Mouse (Mus musculus) liver, embryonic 11.5 days (tissue): ENCODE measurements around the gene Trem3. TPM values are rescaled to one million over a fixed set of nuclear protein-coding genes. Genes with fewer than 3 reads are reported as not detected.
A peak's percentile ranks its signal among the peaks of the same experiment; 100 is the strongest.

Experiments used
- ATAC-seq: fragments of 200-750 bp; cut with Nextera tagmentation; replicated peaks from 2 replicates; pipeline ENCODE4 v1.8.0; 2017; ENCODE audit warnings: moderate number of reproducible peaks, mild to moderate bottlenecking, moderate TSS enrichment, moderate library complexity; ENCODE audit not compliant: low FRiP score
- DNase-seq: peaks from one replicate; pipeline ENCODE4 v3.0.0-alpha.2; 2017; ENCODE audit warnings: low spot score
- H3K27ac ChIP-seq: fragments of 300-500 bp; sonication (generic); 2 replicates; pipeline ENCODE4 v1.5.1; 2014; ENCODE audit warnings: mild to moderate bottlenecking, low read depth, low read length, control low read depth
- H3K27me3 ChIP-seq: fragments of 300-500 bp; sonication (generic); replicated peaks from 2 replicates; pipeline ENCODE4 v1.6.1; 2014; ENCODE audit warnings: low read length, mixed read lengths; ENCODE audit not compliant: control insufficient read depth, insufficient read depth
- H3K36me3 ChIP-seq: fragments of 300-500 bp; sonication (generic); 2 replicates; pipeline ENCODE4 v1.6.1; 2014; ENCODE audit warnings: mild to moderate bottlenecking, low read length, moderate library complexity, mixed read lengths; ENCODE audit not compliant: control insufficient read depth, insufficient read depth
- H3K4me1 ChIP-seq: fragments of 300-500 bp; sonication (generic); replicated peaks from 2 replicates; pipeline ENCODE4 v1.6.1; 2014; ENCODE audit warnings: low read length, mixed read lengths; ENCODE audit not compliant: control insufficient read depth, insufficient read depth
- H3K4me2 ChIP-seq: fragments of 300-500 bp; sonication (generic); 2 replicates; pipeline ENCODE4 v1.6.1; 2014; ENCODE audit warnings: mild to moderate bottlenecking, control low read depth, moderate library complexity
- H3K4me3 ChIP-seq: fragments of 300-500 bp; sonication (generic); 2 replicates; pipeline ENCODE4 v1.5.1; 2014; ENCODE audit warnings: low read depth, low read length, control low read depth
- H3K9ac ChIP-seq: fragments of 300-500 bp; sonication (generic); 2 replicates; pipeline ENCODE4 v1.6.1; 2014; ENCODE audit warnings: low read depth, low read length, control low read depth
- H3K9me3 ChIP-seq: fragments of 300-500 bp; sonication (generic); 2 replicates; pipeline ENCODE4 v1.6.1; 2016; ENCODE audit warnings: low read length, inconsistent platforms, mixed read lengths; ENCODE audit not compliant: control insufficient read depth
- WGBS: fragments of 180-500 bp; shearing (Covaris S2); extraction: QIAGEN DNeasy Blood & Tissue Kit; methylation state at CpG from one replicate; pipeline ENCODE4 v1.1.7; 2014; 5-methylcytosine and 5-hydroxymethylcytosine counted together
- polyA plus RNA-seq: library from polyadenylated mRNA; unstranded; fragments of >200 nt; fragmentation: Nextera tagmentation; extraction: Ambion mirVana; gene quantifications from 2 replicates; pipeline ENCODE4 v1.2.1, GENCODE M21; 2014

Gene Trem3
- polyA plus RNA-seq, 1 experiment from 2014 or later = 1.9 TPM

DNA sequence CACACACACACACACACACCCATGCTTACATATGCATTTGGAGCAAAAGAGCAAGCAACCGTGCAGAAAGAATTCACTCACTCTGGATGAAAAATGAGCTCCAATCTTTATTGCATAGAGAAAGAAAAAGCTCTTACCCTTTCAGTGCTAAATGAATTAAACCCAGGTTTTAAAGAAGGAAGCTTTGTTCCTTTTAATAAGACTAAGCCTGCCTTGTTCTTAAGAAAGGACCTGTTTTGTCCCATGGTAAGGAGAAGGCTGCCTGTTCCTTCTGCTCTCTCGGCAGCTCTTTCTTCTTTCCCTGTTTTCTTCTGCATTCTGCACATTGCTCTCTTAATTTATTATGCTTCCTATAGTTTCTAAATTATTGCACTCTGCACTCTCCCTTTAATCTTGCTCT lies 18.6 kb downstream of the Trem3 start:
- H3K4me2 ChIP-seq = no peak overlapping the region
- no peaks in the 10 kb centered on the region for H3K36me3 ChIP-seq
- H3K4me1 ChIP-seq = peaks cover 18% of the 10 kb centered on the region; the same call in 1 of the 2 replicates
- H3K4me3 ChIP-seq = no peak overlapping the region
- no peaks in the 10 kb centered on the region for H3K9me3 ChIP-seq
- DNase-seq (no peak), ATAC-seq (no peak)
- H3K27ac ChIP-seq = no peak overlapping the region
- no peak overlapping the region for H3K9ac ChIP-seq
- no peaks in the 10 kb centered on the region for H3K27me3 ChIP-seq
- WGBS = 50% methylated on average over 2 of the region's 2 CpGs

DNA sequence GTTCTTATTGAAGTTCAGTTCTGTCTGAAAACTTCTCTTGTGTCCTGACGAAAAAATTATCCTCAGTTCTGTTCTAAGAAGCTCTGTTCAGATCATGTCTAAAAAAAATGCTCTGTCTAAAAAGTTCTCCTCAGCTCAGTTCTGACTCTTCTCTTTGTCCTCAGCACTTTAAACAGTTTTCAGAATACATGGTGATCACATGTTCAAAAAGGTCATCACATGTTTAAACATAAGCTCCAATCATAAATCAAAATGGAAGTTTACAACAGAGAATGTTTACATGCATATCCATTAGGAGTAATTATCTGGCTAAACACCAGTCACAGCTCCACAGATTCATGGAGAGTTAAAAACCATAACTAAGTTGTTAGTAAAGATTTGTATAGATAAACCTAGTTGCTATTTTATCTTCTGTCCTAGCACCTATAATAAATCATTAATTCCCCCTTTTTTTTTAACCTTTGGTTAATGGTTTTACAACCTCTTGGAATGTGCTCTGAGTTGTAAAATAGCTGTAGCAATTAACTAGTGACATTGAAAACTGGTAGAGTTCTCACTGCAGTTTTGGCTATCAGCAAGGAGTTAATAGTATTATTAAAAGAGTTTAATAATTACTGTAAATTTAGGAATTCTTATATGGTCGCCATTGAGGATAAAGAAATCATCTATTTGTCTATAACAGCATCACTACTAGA lies 19.2 kb downstream of the Trem3 start:
- Histone ChIP-seq H3K36me3 (no peaks in the 10 kb centered on the region), H3K27ac (no peak overlapping the region), H3K9me3 (no peaks in the 10 kb centered on the region), H3K9ac (no peak overlapping the region), H3K4me2 (no peak overlapping the region), H3K4me3 (no peak overlapping the region), H3K4me1 (peaks cover 18% of the 10 kb centered on the region; the same call in 1 of the 2 replicates), H3K27me3 (no peaks in the 10 kb centered on the region)
- no peak for ATAC-seq
- 57% methylated on average over 2 of the region's 2 CpGs for WGBS
- DNase-seq = no peak

DNA sequence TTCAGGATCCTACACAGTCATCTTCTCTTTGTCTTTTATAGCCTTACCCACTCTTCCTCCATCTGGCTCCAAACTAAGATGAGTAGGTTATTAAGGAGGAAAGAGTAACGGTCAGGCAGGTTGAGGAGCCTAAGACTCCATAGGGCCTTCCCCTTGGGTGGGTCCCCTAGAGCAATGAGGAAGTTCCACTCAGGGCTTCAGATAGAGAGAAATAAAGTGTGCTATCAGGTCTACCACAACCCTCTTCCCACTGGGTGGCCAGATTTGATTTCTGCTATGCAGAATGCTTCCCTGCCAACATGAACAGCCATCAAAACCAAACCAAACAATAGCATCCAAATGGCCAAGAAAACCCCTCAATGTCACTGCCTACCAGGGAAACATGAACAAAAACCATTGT lies 20.0 kb downstream of the Trem3 start:
- peak; percentile 48; the same call in 1 of the 2 replicates for ATAC-seq
- no peak overlapping the region for H3K4me3 ChIP-seq
- peaks cover 23% of the 10 kb centered on the region for H3K4me1 ChIP-seq
- H3K4me2 ChIP-seq = no peak overlapping the region
- no peak for DNase-seq
- H3K27ac ChIP-seq = no peak overlapping the region
- no peak overlapping the region for H3K9ac ChIP-seq
- H3K36me3 ChIP-seq = no peaks in the 10 kb centered on the region
- no peaks in the 10 kb centered on the region for H3K27me3 ChIP-seq
- WGBS = 58% methylated on average over 1 of the region's 1 CpGs
- H3K9me3 ChIP-seq = no peaks in the 10 kb centered on the region

DNA sequence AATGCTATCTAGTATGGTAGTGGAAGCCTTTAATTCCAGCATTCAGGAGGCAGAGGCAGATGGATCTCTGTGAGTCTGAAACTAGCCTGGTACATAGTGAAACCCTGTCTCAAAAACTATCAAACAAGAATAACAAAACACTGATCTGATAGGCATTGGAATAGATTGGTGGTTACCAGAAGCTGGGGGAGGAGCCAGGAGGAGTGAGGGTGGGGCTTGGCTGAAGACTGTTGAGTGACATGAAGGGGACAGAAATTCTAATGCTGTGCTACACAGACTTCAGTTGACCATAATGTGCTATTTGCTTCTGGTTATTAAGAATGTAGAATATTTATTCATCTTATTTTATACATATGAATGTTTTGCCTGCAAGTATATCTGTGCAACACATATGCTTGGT lies 20.7 kb downstream of the Trem3 start:
- no peak overlapping the region for H3K27ac ChIP-seq
- no peaks in the 10 kb centered on the region for H3K9me3 ChIP-seq
- no peak for ATAC-seq
- no peak for DNase-seq
- peaks cover 26% of the 10 kb centered on the region for H3K4me1 ChIP-seq
- no peaks in the 10 kb centered on the region for H3K36me3 ChIP-seq
- no peak overlapping the region for H3K9ac ChIP-seq
- no peak overlapping the region for H3K4me3 ChIP-seq
- H3K4me2 ChIP-seq = no peak overlapping the region
- no peaks in the 10 kb centered on the region for H3K27me3 ChIP-seq

DNA sequence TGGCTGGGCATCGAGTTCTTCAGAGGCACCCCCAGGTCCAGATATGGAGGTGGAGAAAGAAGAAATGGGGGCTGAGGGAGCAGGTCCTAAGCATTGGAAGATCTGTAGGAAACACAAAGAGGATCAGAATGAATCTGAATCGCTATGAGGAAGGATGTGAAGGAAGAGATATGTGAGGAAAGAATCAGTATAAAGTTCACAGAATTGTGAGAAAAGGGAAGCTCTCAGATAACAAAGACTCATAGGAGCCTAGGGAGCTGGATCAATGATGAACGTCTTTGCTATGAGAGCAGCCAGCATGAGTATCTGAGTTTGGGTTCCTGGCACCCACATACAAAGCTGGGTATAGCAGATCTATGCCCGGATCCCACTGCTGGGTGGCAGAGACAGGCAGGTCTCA lies 22.3 kb downstream of the Trem3 start:
- Histone ChIP-seq H3K4me3 (no peak overlapping the region), H3K9me3 (no peaks in the 10 kb centered on the region), H3K27me3 (no peaks in the 10 kb centered on the region), H3K9ac (no peak overlapping the region), H3K27ac (no peak overlapping the region), H3K4me2 (no peak overlapping the region), H3K4me1 (peaks cover 22% of the 10 kb centered on the region), H3K36me3 (no peaks in the 10 kb centered on the region)
- DNase-seq (no peak), ATAC-seq (no peak)
- WGBS = 53% methylated on average over 4 of the region's 4 CpGs

DNA sequence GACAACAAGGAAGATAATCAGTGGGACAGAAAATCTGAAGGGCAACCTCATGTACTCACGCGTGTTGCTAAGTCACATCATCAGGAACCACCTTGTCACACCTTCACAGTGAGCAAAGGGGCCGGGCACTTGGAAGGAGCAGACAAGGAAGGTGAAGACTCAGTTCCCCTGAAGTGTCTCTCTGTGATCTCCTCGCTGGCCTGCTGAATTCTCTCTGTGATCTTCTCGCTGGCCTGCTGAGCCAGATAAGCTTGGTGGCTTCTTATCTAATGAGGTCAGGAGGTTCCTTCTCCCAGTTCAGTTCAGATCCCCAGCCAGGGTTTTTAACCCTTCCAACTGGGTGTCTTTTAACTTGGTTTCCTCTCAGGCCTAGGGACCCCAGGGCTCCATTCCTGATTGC lies 24.6 kb downstream of the Trem3 start:
- peak; percentile 89 for ATAC-seq
- Histone ChIP-seq H3K27me3 (no peaks in the 10 kb centered on the region), H3K36me3 (no peaks in the 10 kb centered on the region), H3K4me2 (peak overlapping the region; percentile 58), H3K27ac (peak overlapping the region; percentile 82), H3K4me3 (peak overlapping the region; percentile 20), H3K9me3 (no peaks in the 10 kb centered on the region), H3K9ac (peak overlapping the region; percentile 20; the same call in 1 of the 2 replicates), H3K4me1 (peaks cover 22% of the 10 kb centered on the region)
- peak; percentile 64 for DNase-seq
- WGBS = 31% methylated on average over 5 of the region's 5 CpGs

DNA sequence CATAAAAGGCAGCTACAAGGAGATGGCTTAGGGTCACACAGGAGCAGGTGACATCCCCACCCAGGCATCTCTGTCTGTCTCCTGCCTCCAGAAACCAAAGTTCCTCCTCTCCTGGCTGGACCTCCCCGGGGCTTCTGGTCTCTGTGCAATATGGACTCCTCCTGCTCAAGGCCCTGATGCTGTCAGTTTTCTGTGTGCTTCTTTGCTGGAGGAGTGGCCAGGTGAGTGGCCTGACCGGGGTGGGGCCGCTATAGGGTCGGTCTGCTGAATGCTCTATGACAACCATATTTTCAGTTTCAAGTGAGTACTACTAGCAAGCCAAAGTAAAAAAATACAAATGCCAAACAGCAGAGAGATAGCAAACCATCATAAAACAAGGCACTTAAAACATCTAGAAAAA lies 25.0 kb downstream of the Trem3 start:
- ATAC-seq (peak; percentile 47), DNase-seq (no peak)
- peak overlapping the region; percentile 82 for H3K27ac ChIP-seq
- 0 out of 2 replicates have a peak overlapping the region, but pooled peaks have one; percentile 13 for H3K4me3 ChIP-seq
- H3K36me3 ChIP-seq = no peaks in the 10 kb centered on the region
- H3K4me1 ChIP-seq = peaks cover 18% of the 10 kb centered on the region
- H3K9ac ChIP-seq = peak overlapping the region; percentile 20; the same call in 1 of the 2 replicates
- peak overlapping the region; percentile 58 for H3K4me2 ChIP-seq
- no peaks in the 10 kb centered on the region for H3K9me3 ChIP-seq
- WGBS = 59% methylated on average over 4 of the region's 4 CpGs
- no peaks in the 10 kb centered on the region for H3K27me3 ChIP-seq

DNA sequence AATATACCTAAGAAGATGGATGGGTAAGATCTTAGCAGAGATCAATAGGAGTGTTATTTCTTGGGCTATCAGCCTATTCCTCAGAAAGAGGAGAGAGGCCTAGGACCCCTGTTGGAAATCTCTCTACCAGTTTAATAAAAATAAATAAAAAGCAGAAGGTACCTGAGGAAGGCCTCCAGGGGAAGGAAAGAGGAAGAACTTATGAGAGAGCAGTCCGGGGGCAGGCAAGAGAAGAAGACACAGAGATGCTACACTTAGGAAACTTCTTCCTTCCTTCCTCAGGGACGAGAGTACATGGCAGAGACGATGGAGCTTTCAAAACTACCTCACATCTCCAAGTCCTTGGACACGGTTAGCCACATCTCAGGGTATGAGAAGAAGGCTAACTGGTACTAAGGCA lies 26.5 kb downstream of the Trem3 start:
- no peaks in the 10 kb centered on the region for H3K9me3 ChIP-seq
- 75% methylated on average over 4 of the region's 4 CpGs for WGBS
- H3K36me3 ChIP-seq = no peaks in the 10 kb centered on the region
- H3K27ac ChIP-seq = no peak overlapping the region
- ATAC-seq (no peak), DNase-seq (no peak)
- H3K4me2 ChIP-seq = no peak overlapping the region
- no peak overlapping the region for H3K4me3 ChIP-seq
- no peak overlapping the region for H3K9ac ChIP-seq
- H3K27me3 ChIP-seq = no peaks in the 10 kb centered on the region
- peaks cover 9% of the 10 kb centered on the region for H3K4me1 ChIP-seq

DNA sequence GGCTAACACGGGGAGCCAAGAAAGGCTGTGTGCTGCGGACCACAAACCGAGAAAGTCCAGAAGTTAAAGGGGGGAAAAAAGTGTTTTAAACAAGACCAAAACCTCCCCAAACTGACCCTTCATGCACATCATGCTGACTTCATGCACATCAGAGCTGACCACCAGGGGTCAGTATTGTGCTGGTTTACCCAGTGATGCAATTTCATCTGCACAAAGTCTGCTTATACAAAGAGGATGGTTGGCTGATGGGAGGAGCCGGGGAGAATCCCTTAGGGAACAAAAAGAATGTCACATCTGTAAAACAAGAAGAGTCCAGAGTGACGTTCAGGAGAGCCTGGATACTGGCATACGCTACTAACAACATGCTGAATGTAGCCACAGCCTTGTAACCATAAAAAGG lies 27.3 kb downstream of the Trem3 start:
- Histone ChIP-seq H3K27me3 (no peaks in the 10 kb centered on the region), H3K4me1 (peaks cover 9% of the 10 kb centered on the region), H3K27ac (no peak overlapping the region), H3K4me3 (no peak overlapping the region), H3K9me3 (no peaks in the 10 kb centered on the region), H3K36me3 (no peaks in the 10 kb centered on the region), H3K9ac (no peak overlapping the region), H3K4me2 (no peak overlapping the region)
- ATAC-seq (no peak), DNase-seq (peak; percentile 69)
- 26% methylated on average over 6 of the region's 6 CpGs for WGBS
